Mouse (Mus musculus) CH12F3 (cell line): ENCODE data around the gene Lrrc38.

Experiments used
- in situ Hi-C: fragments of 300-500 bp; cut with MboI; formaldehyde crosslinking; loops from 2 replicates; pipeline ENCODE4 v1.14.3; 2020; ENCODE audit warnings: low sequenced_read_pairs

Lrrc38 gene

GRCm38 (mm10) chr4:143350047-143351015 is 774 bp downstream of the Lrrc38 start:
- in situ Hi-C loops = no loop called here

DNA sequence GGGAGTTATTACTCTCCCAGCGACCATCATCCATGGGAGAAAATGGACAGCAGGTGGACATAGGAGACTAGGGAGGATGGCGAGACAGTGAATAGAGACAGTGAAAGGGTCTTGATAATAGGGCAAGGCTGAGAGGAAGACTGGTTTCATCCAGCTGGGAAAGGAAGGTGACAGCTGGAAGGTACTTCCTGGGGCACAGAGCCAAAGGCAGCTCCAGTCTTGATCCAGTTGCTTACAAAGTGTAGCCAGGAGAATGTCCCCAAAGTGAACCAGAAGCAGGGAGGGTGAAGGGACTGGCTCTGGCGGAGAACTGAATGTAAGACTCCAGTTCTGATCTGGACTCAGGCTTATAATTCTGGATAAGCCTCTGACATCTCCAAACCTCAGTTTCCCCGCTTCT is 2.7 kb downstream of the Lrrc38 start:
- in situ Hi-C loops = no loop called here

DNA sequence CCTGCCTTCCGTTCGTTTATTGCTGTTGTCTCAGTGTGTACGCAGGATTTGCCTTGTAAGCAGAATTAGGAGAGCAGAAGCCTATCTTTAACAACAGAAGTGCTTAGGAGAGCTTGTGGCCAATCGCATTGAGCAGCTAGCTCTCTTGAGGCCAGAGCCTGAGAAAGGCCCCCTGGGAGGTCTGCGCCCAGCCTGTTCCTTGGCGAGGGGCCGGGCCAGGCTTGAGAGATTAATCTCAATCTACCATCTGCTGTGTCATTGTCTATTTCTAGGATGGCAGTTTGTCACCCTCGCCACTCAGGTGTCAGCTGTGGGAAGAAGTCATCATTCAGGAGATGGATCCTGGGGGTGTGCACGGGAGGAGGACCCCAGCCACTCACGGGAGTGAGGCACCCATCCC is 12.0 kb downstream of the Lrrc38 start:
- in situ Hi-C loops = no loop called here

DNA sequence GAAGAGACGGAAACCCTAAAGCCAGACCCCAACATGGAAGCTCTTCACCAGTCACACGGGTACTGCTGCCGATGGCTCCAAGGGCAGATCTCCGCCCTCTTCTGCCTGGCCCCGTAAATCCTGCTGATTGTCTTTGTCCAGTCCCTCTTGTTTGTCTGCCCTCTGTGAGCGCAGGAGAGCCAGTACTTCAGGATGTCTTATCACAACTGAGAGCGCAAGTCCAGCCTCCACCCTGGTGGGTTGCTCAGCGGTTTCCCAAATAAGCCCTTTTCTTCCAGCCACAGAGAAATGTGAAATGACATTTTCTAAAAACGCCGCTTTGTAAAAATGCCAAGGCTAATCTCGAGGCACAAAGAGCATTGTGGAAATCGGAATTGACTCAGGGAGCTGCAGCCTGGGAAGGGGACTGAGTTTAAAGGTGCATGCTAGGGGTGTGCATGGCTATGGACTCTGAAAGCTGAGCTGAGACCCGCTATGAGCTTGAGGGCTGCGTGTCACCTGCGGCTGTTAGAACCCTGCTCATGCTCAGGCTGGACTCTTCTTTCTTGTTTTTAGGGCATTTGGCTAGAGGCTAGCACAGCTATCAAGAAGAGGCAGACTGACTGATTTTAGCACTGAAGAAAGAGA is 17.0 kb downstream of the Lrrc38 start:
- in situ Hi-C loops = no loop called here

- in situ Hi-C loops = no loop called here
Observed at GRCm38 (mm10) chr4:143379480-143379879, 29.9 kb downstream of the Lrrc38 start.

DNA sequence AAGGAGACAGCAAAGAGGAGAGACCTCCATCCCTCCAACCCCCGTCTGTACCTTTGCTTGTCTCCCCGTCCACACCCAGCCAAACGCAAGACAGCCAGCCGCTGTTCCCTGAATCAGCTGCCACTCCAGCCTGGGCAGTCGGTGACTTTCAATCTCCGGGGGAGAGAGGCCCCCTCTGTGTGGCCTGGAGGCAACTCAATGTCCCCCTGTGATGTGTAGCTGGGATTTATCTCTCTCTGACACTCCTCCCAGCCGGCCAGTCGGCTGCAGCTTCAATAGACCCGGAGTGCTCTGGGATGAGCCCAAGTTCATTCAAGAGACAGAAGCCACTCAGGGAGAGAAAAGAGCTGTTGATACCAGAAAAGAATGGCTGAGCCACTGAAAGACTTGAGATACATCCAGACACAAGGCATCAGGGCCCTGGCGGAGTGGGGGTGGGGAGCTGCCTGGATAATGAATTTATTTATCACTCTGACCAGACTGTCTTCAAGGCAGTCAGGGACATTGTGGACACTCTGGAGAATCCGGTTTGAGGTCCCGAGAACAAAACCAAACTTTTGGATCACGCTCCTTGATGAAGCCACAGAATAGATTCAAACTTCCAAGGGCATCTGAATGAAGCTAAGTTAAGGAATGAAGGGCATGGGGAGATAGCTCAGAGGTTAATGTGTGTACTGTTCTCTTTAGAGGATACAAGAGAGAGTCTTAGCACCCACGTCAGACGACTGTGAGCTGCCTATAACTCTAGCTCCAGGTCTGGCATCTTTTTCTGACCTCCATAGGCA is 30.6 kb downstream of the Lrrc38 start:
- in situ Hi-C loops = no loop called here

DNA sequence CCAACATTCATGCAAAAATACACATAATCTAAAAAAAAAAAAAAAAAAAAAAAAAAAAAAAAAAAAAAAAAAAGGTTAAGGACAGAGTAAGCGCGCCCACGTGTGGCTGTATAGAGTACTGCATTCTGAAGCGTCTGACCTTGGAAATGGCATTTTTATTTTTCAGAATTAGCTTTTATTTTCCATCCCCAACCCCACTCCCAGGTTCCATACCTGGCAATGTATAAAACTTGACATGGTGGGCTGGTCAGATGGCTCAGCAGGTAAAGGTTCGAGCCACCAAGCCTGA is 31.1 kb downstream of the Lrrc38 start:
- in situ Hi-C loops = no loop called here

DNA sequence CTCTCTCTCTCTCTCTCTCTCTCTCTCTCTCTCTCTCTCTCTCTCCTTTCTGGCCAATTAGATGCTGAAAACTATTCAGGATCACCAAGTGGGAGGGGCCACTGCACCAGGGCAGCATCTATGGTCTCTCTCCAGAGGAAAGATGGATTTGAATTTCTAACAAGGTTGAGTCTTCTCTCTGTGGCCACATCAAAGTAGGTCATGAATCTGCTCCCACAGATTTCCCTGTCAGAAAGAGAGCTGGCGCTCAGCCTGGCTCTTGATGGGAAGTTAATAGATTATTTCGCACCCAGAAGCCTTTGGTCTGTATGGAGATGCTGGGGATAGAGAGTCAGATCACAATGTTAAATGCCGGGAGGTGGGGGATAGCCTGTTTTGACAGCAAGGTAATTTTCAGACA is 32.6 kb downstream of the Lrrc38 start:
- in situ Hi-C loops = no loop called here

GRCm38 (mm10) chr4:143383646-143384045 is 34.1 kb downstream of the Lrrc38 start:
- in situ Hi-C loops = no loop called here

DNA sequence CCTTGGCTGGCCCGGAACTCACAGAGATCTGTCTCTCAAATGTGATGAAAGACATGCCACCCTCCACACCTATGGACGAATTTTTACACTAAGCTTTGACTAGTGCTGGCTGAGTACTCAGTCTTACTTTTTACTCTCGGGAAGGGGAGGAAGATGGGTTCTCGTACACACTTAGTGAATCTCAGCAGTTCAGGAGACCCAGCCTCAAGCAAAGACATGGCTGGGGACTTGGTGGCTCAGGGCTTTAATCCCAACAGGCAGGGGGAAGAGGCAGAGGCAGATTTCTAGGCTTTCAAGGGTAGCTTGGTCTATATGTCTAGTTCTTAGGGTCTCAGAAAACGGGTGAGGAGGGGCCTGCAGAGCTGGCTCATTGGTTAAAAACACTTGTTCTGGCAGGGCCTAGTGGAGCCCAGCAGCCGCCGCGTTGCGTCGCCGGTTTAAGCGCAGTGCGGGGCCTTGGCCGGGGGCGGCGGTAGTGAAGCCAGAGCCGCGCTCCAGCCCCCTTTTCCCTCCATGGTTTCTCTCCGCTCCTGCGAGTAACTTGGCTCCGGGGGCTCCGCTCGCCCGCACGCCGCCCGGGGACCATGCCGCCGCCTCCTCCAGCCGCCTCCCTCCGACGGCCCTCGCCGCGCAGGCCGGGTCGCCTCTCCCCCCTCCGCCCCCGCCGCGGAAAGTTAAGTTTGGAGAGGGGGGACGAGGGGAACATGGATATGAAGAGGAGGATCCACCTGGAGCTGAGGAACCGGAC is 39.6 kb downstream of the Lrrc38 start:
- in situ Hi-C loops = no loop called here

DNA sequence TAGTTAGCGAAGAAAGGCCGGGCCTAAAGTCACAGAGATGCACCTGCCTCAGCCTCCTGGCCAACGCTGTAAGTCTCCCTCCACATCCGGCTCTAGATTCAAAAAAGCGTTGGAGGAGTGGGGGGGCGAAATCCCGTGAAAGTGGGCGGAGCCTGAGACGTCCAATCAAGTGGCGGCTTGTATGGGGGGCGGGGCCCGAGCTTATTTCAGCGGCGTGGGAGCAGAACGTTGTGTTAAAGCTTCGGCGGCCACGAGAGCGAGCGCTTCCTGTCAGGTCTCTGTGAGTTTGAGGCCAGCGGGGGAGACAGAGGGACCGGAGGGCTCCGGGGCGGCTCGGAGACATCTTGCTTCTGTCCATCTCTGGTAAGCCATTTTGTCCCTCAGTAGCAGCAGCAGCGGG is 44.6 kb downstream of the Lrrc38 start, which contains the start of gene Pramel1:
Pramel1 (plus strand) TSS at position 248 of the 400 bp plus-strand sequence.
- in situ Hi-C loops = no loop called here

DNA sequence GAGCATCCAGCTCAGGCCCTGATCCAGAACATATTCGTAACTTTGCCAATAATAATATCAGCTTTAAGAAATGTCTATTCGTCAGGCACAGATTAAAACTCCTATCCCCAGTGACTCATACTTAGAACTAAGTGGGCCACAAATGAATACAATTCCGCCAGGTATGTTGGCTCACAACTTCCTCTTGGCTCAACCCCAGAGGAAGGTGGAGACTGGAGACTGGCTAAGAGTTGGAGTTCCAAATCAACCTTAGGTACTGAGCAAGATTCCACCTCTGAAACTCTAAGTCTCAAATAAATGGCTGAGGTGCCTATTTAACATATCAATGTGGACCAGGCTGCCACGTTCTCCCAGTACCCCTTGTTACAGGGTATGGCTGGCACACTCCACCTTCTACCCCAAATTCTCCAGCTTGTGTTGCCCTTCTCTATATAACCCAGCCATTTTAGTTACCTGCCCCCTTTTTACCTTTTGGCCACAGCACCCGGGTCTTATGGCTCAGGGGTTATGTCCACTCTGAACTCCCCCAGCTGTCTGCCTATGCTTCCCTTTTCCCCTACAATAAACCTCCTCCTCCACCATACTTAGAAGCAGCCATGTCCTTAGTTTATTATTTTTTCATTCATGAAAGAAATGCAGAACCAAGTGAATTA is 62.1 kb downstream of the Lrrc38 start:
- in situ Hi-C loops = no loop called here

GRCm38 (mm10) chr4:143412219-143413092 is 62.9 kb downstream of the Lrrc38 start, which contains the start of gene Pramef8:
Gene Pramef8, plus strand, starts transcription at chr4:143412426.
- in situ Hi-C loops = no loop called here

- in situ Hi-C loops = no loop called here
Observed at GRCm38 (mm10) chr4:143413621-143414020, 64.1 kb downstream of the Lrrc38 start.

DNA sequence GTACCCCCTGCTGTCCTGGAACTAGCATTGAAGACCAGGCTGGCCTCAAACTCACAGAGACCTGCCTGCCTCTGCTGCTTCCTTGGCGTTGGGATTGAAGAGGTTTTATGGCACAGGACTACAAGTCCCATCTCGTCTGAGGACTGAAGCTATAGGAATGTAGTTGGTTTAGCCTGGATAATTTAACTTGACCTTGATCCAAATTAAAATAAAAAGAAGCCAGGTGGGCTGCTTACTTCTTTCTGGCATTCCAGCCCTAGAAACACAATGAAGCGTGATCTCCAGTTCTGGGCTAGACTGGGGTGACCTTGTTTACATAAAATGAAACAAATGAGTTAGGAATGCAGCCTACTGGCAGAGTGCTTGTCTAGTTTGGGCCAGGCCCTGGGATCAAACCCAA is 64.6 kb downstream of the Lrrc38 start:
- in situ Hi-C loops = no loop called here
